Mouse (Mus musculus) hindbrain, embryonic 11.5 days (tissue): ENCODE results near the gene Cnnm2. TPM values are rescaled to one million over a fixed set of nuclear protein-coding genes. Genes with fewer than 3 reads are reported as not detected.
A peak's percentile ranks its signal among the peaks of the same experiment; 100 is the strongest.

Experiments
- ATAC-seq: fragments of 200-750 bp; cut with Nextera tagmentation; 2 replicates; pipeline ENCODE4 v1.8.0; 2017; ENCODE audit warnings: mild to moderate bottlenecking, moderate TSS enrichment, moderate library complexity; ENCODE audit not compliant: low FRiP score
- DNase-seq: peaks from one replicate; pipeline ENCODE4 v3.0.0-alpha.2; 2015; ENCODE audit warnings: low spot score
- H3K27ac ChIP-seq: fragments of 300-500 bp; sonication (generic); 2 replicates; pipeline ENCODE4 v1.5.1; 2014; ENCODE audit warnings: mild to moderate bottlenecking, low read depth, low read length
- H3K27me3 ChIP-seq: fragments of 300-500 bp; sonication (generic); 2 replicates; pipeline ENCODE4 v1.6.1; 2014; ENCODE audit warnings: mild to moderate bottlenecking, low read length, moderate library complexity, mixed read lengths; ENCODE audit not compliant: control insufficient read depth, insufficient read depth
- H3K36me3 ChIP-seq: fragments of 300-500 bp; sonication (generic); 2 replicates; pipeline ENCODE4 v1.6.1; 2014; ENCODE audit warnings: mild to moderate bottlenecking, low read length, moderate library complexity, mixed read lengths; ENCODE audit not compliant: control insufficient read depth, insufficient read depth
- H3K4me1 ChIP-seq: fragments of 300-500 bp; sonication (generic); replicated peaks from 2 replicates; pipeline ENCODE4 v1.6.1; 2014; ENCODE audit warnings: low read length, mixed read lengths; ENCODE audit not compliant: control insufficient read depth, insufficient read depth
- H3K4me2 ChIP-seq: fragments of 300-500 bp; sonication (generic); replicated peaks from 2 replicates; pipeline ENCODE4 v1.6.1; 2014; ENCODE audit warnings: mild to moderate bottlenecking, low read depth, low read length
- H3K4me3 ChIP-seq: fragments of 300-500 bp; sonication (generic); 2 replicates; pipeline ENCODE4 v1.5.1; 2014; ENCODE audit warnings: low read depth, low read length
- H3K9ac ChIP-seq: fragments of 300-500 bp; sonication (generic); 2 replicates; pipeline ENCODE4 v1.6.1; 2014; ENCODE audit warnings: low read depth, low read length
- H3K9me3 ChIP-seq: fragments of 300-500 bp; sonication (generic); 2 replicates; pipeline ENCODE4 v1.6.1; 2016; ENCODE audit warnings: low read length; ENCODE audit not compliant: control insufficient read depth
- WGBS: fragments of 180-500 bp; shearing (Covaris S2); extraction: QIAGEN DNeasy Blood & Tissue Kit; methylation state at CpG from one replicate; pipeline ENCODE4 v1.1.7; 2014; 5-methylcytosine and 5-hydroxymethylcytosine counted together
- polyA plus RNA-seq: library from polyadenylated mRNA; unstranded; fragments of >200 nt; fragmentation: Nextera tagmentation; extraction: Ambion mirVana; gene quantifications from 2 replicates; pipeline ENCODE4 v1.2.1, GENCODE M21; 2014

Gene Cnnm2
- polyA plus RNA-seq, 1 experiment from 2014 or later, result 4.6 TPM

DNA sequence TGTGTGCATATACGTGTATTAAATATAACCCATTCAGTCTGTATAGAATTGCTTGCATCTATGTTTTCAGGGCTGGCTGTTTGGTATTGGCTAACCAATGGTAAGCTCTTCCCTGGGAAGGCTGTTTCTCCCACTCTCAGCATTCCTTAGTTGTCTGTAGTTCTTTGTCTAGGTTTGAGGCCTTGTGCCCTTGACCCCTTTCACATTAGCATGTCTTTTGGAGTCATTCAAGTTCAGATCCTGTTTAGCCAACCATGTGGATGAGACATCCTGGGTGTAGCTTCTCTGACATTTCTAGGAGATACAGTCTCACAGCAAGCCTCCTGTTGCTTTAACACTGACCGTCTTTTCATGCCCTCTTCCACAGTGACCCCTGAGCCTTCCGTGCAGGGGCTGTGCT, 74.7 kb downstream of the Cnnm2 start:
- H3K27me3 ChIP-seq, result no peaks in the 10 kb centered on the region
- no peaks in the 10 kb centered on the region for H3K9me3 ChIP-seq
- ATAC-seq (no peak), DNase-seq (peak; percentile 15)
- no peak overlapping the region for H3K4me3 ChIP-seq
- H3K27ac ChIP-seq, result no peak overlapping the region
- 56% methylated on average over 3 of the region's 3 CpGs for WGBS
- no peaks in the 10 kb centered on the region; the same call in 1 of the 2 replicates for H3K4me1 ChIP-seq
- no peaks in the 10 kb centered on the region for H3K36me3 ChIP-seq
- no peak overlapping the region for H3K9ac ChIP-seq
- no peak overlapping the region for H3K4me2 ChIP-seq

DNA sequence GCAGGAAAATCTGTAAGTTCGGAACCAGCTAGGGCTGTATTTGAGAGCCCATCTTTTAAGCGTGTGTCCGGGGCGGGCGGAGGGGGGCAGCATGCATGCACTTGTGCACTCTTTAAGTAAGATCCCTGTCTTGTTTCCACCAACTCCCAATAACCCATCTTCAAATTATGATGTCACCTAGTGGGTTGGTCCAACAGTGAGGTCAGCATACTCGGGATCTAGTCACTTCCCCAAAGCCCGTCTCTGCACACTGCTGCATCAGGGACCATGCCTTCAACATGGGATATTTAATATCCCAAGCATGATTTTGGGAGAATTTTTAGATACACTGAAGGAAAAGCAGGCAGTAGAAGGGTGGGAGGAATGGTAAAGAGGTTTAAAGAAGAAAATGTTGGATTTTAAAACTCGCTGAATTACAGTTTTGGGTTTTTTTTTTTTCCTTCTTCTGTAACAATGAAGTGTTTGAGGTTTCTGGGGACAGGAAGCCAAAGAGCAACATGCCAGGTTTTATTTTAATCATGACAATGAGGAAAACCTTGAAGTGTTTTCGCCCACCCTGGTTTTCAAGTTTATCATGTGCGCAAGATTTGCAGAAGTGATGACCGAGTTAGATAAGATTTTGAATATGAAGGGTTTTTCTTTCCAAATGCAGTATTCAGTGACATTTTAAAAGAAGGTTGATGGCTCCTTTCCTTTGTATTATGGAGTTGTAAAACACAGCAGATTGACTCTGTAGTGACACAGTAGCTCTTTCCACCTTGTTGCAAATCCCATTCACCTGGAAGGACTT, 76.1 kb downstream of the Cnnm2 start:
- Histone ChIP-seq H3K4me1 (no peaks in the 10 kb centered on the region; the same call in 1 of the 2 replicates), H3K27ac (no peak overlapping the region), H3K4me2 (no peak overlapping the region), H3K27me3 (no peaks in the 10 kb centered on the region), H3K36me3 (no peaks in the 10 kb centered on the region), H3K4me3 (no peak overlapping the region), H3K9ac (no peak overlapping the region), H3K9me3 (no peaks in the 10 kb centered on the region)
- no peak for ATAC-seq
- 95% methylated on average over 11 of the region's 11 CpGs for WGBS
- no peak for DNase-seq

DNA sequence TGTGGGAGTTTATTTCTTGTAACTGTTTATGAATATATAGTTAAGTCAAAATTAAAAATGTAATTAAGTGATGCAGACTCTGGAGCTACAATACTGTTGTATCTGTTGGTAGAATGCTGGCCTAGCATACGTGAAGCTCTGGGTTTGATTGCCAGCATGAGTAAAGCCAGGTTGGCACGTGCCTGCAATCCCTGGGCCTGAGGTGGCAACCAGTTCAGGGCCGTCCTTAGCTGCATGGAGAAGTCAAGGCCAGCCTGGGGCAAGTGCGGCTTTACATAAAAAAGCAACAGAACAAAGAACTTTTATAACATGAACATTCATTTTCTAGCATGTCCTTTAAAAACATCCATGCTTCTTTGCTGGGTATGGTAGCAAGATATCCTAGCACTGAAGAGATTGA, 79.6 kb downstream of the Cnnm2 start:
- no peak for DNase-seq
- no peaks in the 10 kb centered on the region for H3K9me3 ChIP-seq
- no peaks in the 10 kb centered on the region for H3K36me3 ChIP-seq
- no peaks in the 10 kb centered on the region for H3K27me3 ChIP-seq
- H3K9ac ChIP-seq, result no peak overlapping the region
- H3K4me1 ChIP-seq, result no peaks in the 10 kb centered on the region; the same call in 1 of the 2 replicates
- H3K27ac ChIP-seq, result no peak overlapping the region
- H3K4me3 ChIP-seq, result no peak overlapping the region
- ATAC-seq, result no peak
- WGBS, result 87% methylated on average over 4 of the region's 4 CpGs
- H3K4me2 ChIP-seq, result no peak overlapping the region

GRCm38 (mm10) chr19:46843030-46843429, 81.6 kb downstream of the Cnnm2 start:
- Histone ChIP-seq H3K9ac (no peak overlapping the region), H3K27ac (no peak overlapping the region), H3K4me1 (no peaks in the 10 kb centered on the region), H3K27me3 (no peaks in the 10 kb centered on the region), H3K36me3 (no peaks in the 10 kb centered on the region), H3K9me3 (no peaks in the 10 kb centered on the region), H3K4me2 (no peak overlapping the region), H3K4me3 (no peak overlapping the region)
- ATAC-seq, result no peak
- no peak for DNase-seq
- 93% methylated on average over 2 of the region's 2 CpGs for WGBS

DNA sequence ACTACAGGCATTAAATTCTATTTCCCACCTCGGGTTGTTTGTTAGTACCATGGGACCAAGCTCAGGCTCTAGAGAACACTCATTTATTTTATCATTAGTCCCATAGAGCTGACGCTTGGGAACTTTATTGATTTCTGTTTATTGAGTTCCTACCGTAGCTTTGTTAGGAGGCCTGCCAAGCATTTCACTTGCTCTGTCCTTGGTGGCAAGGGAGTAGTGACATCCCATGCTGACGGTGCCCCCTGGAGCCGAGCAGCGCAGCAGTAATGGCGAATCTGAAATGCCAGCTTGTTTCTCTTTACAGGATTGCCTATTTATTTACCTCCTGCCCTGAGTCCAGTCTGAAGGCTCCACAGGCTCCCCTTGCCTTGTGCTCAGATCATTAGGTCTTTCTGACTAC, 84.7 kb downstream of the Cnnm2 start:
- Histone ChIP-seq H3K4me1 (no peaks in the 10 kb centered on the region), H3K36me3 (no peaks in the 10 kb centered on the region), H3K4me2 (no peak overlapping the region), H3K27me3 (no peaks in the 10 kb centered on the region), H3K9ac (no peak overlapping the region), H3K27ac (no peak overlapping the region), H3K9me3 (no peaks in the 10 kb centered on the region), H3K4me3 (no peak overlapping the region)
- 86% methylated on average over 7 of the region's 7 CpGs for WGBS
- DNase-seq (no peak), ATAC-seq (no peak)

DNA sequence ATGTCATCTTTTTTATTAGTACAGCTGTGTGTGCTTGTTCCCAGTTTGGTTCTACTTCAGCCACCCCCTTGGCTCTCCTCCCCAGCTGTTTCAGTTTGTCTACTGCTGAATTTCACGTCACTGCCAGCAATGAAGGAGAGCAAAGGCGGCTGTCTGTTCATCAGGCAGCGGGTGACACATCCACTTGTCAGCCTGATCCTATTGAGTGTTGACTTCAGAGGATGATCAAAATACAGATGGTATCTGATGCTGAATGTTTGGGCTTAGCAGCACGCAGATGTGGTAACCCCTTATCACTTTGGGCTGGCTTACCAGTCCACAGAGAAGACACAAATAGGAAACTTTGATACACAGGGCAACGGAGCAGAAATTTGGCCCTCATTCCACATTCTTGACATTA, 85.1 kb downstream of the Cnnm2 start:
- Histone ChIP-seq H3K4me1 (no peaks in the 10 kb centered on the region), H3K27me3 (no peaks in the 10 kb centered on the region), H3K4me2 (no peak overlapping the region), H3K4me3 (no peak overlapping the region), H3K9me3 (no peaks in the 10 kb centered on the region), H3K36me3 (no peaks in the 10 kb centered on the region), H3K9ac (no peak overlapping the region), H3K27ac (no peak overlapping the region)
- DNase-seq (no peak), ATAC-seq (no peak)
- 85% methylated on average over 5 of the region's 5 CpGs for WGBS

DNA sequence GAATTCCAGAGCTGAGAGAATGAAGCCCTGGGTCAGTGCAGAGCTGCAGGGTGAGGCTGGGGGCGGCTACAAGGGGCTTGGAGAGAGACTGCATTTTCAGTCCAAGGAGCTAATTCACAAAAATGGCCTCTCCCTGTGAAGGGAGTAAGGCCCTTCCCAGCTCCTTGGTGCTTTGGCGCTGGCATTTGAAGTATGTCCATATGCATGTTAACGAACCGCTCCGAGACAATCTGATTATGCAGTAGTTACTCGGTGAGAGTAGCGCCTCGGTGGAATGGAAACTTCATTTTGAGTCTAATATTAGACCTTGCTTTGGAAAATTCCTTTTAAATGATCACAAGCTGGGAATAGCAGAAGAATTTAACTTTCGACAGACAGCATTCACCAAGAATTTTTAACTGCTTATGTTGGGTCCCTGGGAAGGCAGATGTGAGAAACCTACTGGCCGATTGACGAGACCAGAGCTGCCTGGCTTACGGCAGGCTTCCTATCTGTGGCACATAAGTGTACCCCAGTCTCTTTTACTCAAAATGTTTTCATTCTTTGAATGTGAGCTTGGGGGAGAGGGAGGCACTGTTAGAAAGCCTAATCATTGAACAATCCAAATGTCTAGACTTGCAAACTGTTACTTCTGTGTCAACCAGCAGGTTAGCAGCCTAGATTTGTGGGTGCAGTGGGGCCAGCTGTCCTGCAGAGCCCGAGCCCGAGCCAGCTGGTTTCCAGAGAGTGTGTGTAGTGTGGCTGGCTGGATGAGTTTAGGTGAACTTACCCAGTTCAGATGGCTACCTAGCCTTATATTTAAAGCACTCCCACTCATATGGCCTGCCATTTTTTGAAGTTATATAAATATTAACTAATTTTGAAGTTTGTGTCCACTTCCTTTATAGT, 87.2 kb downstream of the Cnnm2 start:
- no peak for ATAC-seq
- no peak overlapping the region for H3K27ac ChIP-seq
- 81% methylated on average over 14 of the region's 14 CpGs for WGBS
- no peak overlapping the region for H3K4me2 ChIP-seq
- no peaks in the 10 kb centered on the region for H3K36me3 ChIP-seq
- H3K9ac ChIP-seq, result no peak overlapping the region
- no peaks in the 10 kb centered on the region for H3K9me3 ChIP-seq
- DNase-seq, result no peak
- H3K27me3 ChIP-seq, result no peaks in the 10 kb centered on the region
- no peaks in the 10 kb centered on the region for H3K4me1 ChIP-seq
- no peak overlapping the region for H3K4me3 ChIP-seq

DNA sequence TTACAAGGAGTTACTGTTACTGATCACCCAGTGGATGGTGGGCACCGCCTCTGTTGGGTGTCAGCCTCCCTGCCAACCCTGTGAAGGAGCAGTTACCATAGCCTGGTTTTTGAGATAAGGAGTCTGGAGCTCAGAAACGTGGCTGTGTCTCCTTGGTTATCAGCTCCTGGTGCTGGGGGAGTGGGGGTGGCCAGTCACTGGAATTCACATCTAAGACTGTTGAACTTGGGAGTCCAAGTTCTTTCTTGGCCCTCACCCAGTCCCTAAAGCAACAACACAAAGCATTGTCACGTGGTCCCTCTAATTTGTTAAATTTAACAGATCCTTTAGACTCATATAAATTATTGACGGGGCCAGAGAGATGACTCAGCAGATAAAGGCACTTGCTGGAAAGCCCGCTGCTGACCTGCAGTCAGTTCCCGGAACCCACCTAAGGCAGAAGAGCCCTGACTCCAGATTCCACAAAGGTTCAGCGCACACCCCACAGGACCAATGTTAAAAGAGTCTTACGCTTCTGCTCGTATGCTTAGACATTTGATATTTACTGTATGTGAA, 88.1 kb downstream of the Cnnm2 start:
- Histone ChIP-seq H3K4me2 (no peak overlapping the region), H3K27me3 (no peaks in the 10 kb centered on the region), H3K27ac (no peak overlapping the region), H3K9ac (no peak overlapping the region), H3K9me3 (no peaks in the 10 kb centered on the region), H3K4me1 (no peaks in the 10 kb centered on the region), H3K36me3 (no peaks in the 10 kb centered on the region), H3K4me3 (no peak overlapping the region)
- DNase-seq (no peak), ATAC-seq (no peak)
- 86% methylated on average over 9 of the region's 9 CpGs for WGBS
